Mouse (Mus musculus): ENCODE measurements around the gene Gm20708. TPM values are rescaled to one million over a fixed set of nuclear protein-coding genes. Genes with fewer than 3 reads are reported as not detected.
A peak's percentile ranks its signal among the peaks of the same experiment; 100 is the strongest.

Gene Gm20708
- polyA plus RNA-seq, 1 experiment from 2014 or later = 0.26 TPM

GRCm38 (mm10) chr11:117845651-117846050, 36.2 kb downstream of the Gm20708 start:
- H3K9ac ChIP-seq = no peak overlapping the region
- H3K4me3 ChIP-seq (replicated peaks) = no peak overlapping the region
- no peaks in the 10 kb centered on the region for H3K27me3 ChIP-seq (replicated peaks)
- H3K36me3 ChIP-seq = no peaks in the 10 kb centered on the region
- no peaks in the 10 kb centered on the region for H3K9me3 ChIP-seq
- H3K4me1 ChIP-seq (replicated peaks) = peaks cover 23% of the 10 kb centered on the region
- no peak overlapping the region for H3K27ac ChIP-seq
- 80% methylated on average over 2 of the region's 2 CpGs for WGBS
- H3K4me2 ChIP-seq (replicated peaks) = no peak overlapping the region
- no peak for ATAC-seq

- 45% methylated on average over 5 of the region's 5 CpGs for WGBS
- H3K36me3 ChIP-seq = peaks cover 1% of the 10 kb centered on the region; the same call in 1 of the 2 replicates
- H3K4me2 ChIP-seq (replicated peaks) = no peak overlapping the region
- no peak overlapping the region for H3K9ac ChIP-seq
- no peaks in the 10 kb centered on the region for H3K27me3 ChIP-seq (replicated peaks)
- peaks cover 23% of the 10 kb centered on the region for H3K4me1 ChIP-seq (replicated peaks)
- H3K4me3 ChIP-seq (replicated peaks) = no peak overlapping the region
- H3K9me3 ChIP-seq = no peaks in the 10 kb centered on the region
- ATAC-seq = peak; percentile 70
- H3K27ac ChIP-seq = no peak overlapping the region; the same call in 1 of the 2 replicates
Measured at GRCm38 (mm10) chr11:117846640-117847039, 37.2 kb downstream of the Gm20708 start.

- H3K4me3 ChIP-seq (replicated peaks) = peak overlapping the region; percentile 69
- H3K4me1 ChIP-seq (replicated peaks) = peaks cover 23% of the 10 kb centered on the region
- H3K4me2 ChIP-seq (replicated peaks) = peak overlapping the region; percentile 85
- ATAC-seq = no peak
- H3K27me3 ChIP-seq (replicated peaks) = no peaks in the 10 kb centered on the region
- H3K9ac ChIP-seq = peak overlapping the region; percentile 81
- peak overlapping the region; percentile 99 for H3K27ac ChIP-seq
- peaks cover 5% of the 10 kb centered on the region for H3K36me3 ChIP-seq
- no peaks in the 10 kb centered on the region for H3K9me3 ChIP-seq
- 69% methylated on average over 7 of the region's 7 CpGs for WGBS
Measured at GRCm38 (mm10) chr11:117847593-117848215, 38.2 kb downstream of the Gm20708 start.

DNA sequence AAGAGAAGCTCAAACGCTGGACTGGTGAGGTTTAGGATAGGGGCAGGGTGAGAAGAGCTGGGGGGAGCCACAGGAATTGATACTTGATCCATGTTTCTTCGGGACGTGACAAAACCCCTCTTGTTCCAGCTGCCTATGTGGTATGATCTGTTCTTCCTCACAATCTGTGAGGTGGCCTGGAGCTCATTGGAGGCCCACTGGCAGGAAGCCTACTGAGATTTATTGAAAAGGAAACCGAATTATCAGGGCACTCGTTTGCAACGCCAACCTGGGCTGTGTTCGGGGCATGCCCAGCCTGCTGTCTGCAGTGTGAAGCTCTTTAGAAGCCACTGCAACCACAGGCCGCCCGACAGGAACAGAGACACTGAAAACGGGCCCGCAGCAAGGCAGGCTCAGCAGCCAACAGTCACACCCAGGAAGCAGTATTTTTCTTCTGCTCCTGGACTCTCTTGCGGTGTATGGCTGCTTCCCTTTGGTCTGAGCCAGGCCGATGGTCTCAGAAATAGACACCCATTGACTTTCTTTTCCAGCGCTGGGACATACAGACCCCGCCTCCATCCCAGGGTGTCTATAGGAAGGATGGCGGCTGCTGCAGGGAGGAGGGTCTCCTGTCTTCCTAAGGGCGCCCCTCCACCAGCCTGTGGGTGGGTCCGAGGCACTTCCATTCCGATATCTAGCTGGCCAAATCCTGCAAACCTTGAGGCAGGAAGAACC, 39.0 kb downstream of the Gm20708 start:
- Histone ChIP-seq H3K27ac (peak overlapping the region; percentile 99), H3K4me1 (replicated peaks) (peaks cover 23% of the 10 kb centered on the region), H3K9ac (peak overlapping the region; percentile 81), H3K4me3 (replicated peaks) (peak overlapping the region; percentile 69), H3K4me2 (replicated peaks) (peak overlapping the region; percentile 85), H3K27me3 (replicated peaks) (no peaks in the 10 kb centered on the region), H3K9me3 (no peaks in the 10 kb centered on the region), H3K36me3 (peaks cover 12% of the 10 kb centered on the region)
- peak; percentile 70 for ATAC-seq
- 4% methylated on average over 19 of the region's 19 CpGs for WGBS

GRCm38 (mm10) chr11:117848985-117849671, 39.7 kb downstream of the Gm20708 start, which contains the start of gene Birc5:
Gene Birc5 (plus strand): TSS chr11:117849251.
- peak; percentile 94 for ATAC-seq
- Histone ChIP-seq H3K4me3 (replicated peaks) (peak within 1 kb of the TSS; percentile 69), H3K36me3 (peaks cover 17% of the 10 kb centered on the region), H3K27ac (peak within 1 kb of the TSS; percentile 99), H3K4me2 (replicated peaks) (peak within 1 kb of the TSS; percentile 85), H3K4me1 (replicated peaks) (peaks cover 23% of the 10 kb centered on the region), H3K9ac (peak within 1 kb of the TSS; percentile 81), H3K9me3 (no peaks in the 10 kb centered on the region), H3K27me3 (replicated peaks) (no peaks in the 10 kb centered on the region)
- under 1% methylated on average over 51 of the region's 51 CpGs for WGBS

DNA sequence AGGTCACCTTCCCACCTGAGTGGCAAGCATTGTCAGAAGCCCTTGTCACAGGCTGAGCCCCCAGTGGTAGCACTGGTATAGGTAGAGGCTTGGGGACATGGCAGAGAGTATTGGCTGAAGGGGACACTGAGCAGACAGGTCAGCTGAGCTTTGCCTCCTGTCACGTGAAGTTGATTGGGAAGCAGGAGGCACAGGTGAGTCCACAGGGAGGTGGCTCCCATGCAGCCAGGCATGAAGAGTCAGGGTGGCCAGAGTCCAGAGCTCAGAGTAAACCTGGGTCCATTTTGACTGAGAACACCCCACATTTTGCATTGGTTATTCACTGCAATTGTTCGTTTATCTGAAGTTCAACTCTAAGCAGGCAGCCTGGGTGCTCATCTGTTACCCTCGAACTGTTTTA, 43.4 kb downstream of the Gm20708 start:
- Histone ChIP-seq H3K27me3 (replicated peaks) (no peaks in the 10 kb centered on the region), H3K36me3 (peaks cover 40% of the 10 kb centered on the region), H3K9me3 (no peaks in the 10 kb centered on the region), H3K4me3 (replicated peaks) (no peak overlapping the region), H3K9ac (no peak overlapping the region), H3K4me2 (replicated peaks) (no peak overlapping the region), H3K4me1 (replicated peaks) (peaks cover 13% of the 10 kb centered on the region), H3K27ac (no peak overlapping the region)
- 67% methylated on average over 3 of the region's 3 CpGs for WGBS
- no peak for ATAC-seq

DNA sequence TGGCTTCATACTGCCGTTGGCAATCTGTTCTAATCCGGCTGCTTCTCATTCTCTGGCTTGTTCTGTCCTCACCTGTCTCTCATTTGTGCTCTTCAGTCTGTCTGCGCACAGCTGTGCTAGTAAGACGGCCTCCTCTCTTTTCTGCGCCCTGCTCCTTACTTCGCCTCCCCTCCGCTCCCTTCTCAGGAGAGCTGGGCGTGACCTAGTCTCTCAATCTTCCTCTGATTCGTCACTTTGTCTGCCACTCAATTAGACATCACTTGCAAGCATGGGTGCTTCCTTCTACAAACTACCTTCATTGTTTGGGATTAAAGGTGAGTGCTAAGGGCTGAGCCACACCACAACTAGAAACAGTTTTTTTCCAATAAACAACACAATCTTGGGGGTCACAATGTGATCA, 44.8 kb downstream of the Gm20708 start:
- H3K9me3 ChIP-seq = no peaks in the 10 kb centered on the region
- H3K9ac ChIP-seq = no peak overlapping the region
- no peak overlapping the region for H3K4me3 ChIP-seq (replicated peaks)
- ATAC-seq = no peak
- WGBS = 89% methylated on average over 9 of the region's 9 CpGs
- H3K27me3 ChIP-seq (replicated peaks) = no peaks in the 10 kb centered on the region
- peaks cover 40% of the 10 kb centered on the region for H3K36me3 ChIP-seq
- peaks cover 8% of the 10 kb centered on the region for H3K4me1 ChIP-seq (replicated peaks)
- H3K27ac ChIP-seq = no peak overlapping the region
- no peak overlapping the region for H3K4me2 ChIP-seq (replicated peaks)

- WGBS = 93% methylated on average over 5 of the region's 5 CpGs
- Histone ChIP-seq H3K36me3 (peaks cover 40% of the 10 kb centered on the region), H3K4me3 (replicated peaks) (no peak overlapping the region)
Measured at GRCm38 (mm10) chr11:117855360-117855759, 45.9 kb downstream of the Gm20708 start.

GRCm38 (mm10) chr11:117855975-117856374, 46.5 kb downstream of the Gm20708 start:
- WGBS = 80% methylated on average over 1 of the region's 1 CpGs
- H3K4me3 ChIP-seq (replicated peaks) = no peak overlapping the region
- no peak overlapping the region for H3K4me2 ChIP-seq (replicated peaks)
- ATAC-seq = no peak
- H3K27me3 ChIP-seq (replicated peaks) = peaks cover 13% of the 10 kb centered on the region
- H3K27ac ChIP-seq = no peak overlapping the region
- H3K36me3 ChIP-seq = peaks cover 40% of the 10 kb centered on the region
- no peaks in the 10 kb centered on the region for H3K9me3 ChIP-seq
- H3K4me1 ChIP-seq (replicated peaks) = 0 out of 2 replicates have a peak, but pooled peaks cover 9% of the 10 kb centered on the region
- H3K9ac ChIP-seq = no peak overlapping the region

More at GRCm38 (mm10) chr11:117855360-117855759, 45.9 kb downstream of the Gm20708 start:
- Histone ChIP-seq H3K4me1 (replicated peaks) (peaks cover 7% of the 10 kb centered on the region), H3K27me3 (replicated peaks) (peaks cover 6% of the 10 kb centered on the region), H3K27ac (no peak overlapping the region), H3K9ac (no peak overlapping the region), H3K4me2 (replicated peaks) (no peak overlapping the region), H3K9me3 (no peaks in the 10 kb centered on the region)
- no peak for ATAC-seq

- H3K27me3 ChIP-seq (replicated peaks) = peaks cover 17% of the 10 kb centered on the region
- peaks cover 37% of the 10 kb centered on the region for H3K36me3 ChIP-seq
- 92% methylated on average over 10 of the region's 10 CpGs for WGBS
- H3K4me1 ChIP-seq (replicated peaks) = peaks cover 9% of the 10 kb centered on the region; the same call in 1 of the 2 replicates
- H3K9ac ChIP-seq = no peak overlapping the region
- H3K9me3 ChIP-seq = no peaks in the 10 kb centered on the region
- H3K27ac ChIP-seq = no peak overlapping the region
- no peak overlapping the region for H3K4me3 ChIP-seq (replicated peaks)
- no peak overlapping the region for H3K4me2 ChIP-seq (replicated peaks)
- ATAC-seq = no peak
Measured at GRCm38 (mm10) chr11:117857462-117857861, 48.0 kb downstream of the Gm20708 start.

DNA sequence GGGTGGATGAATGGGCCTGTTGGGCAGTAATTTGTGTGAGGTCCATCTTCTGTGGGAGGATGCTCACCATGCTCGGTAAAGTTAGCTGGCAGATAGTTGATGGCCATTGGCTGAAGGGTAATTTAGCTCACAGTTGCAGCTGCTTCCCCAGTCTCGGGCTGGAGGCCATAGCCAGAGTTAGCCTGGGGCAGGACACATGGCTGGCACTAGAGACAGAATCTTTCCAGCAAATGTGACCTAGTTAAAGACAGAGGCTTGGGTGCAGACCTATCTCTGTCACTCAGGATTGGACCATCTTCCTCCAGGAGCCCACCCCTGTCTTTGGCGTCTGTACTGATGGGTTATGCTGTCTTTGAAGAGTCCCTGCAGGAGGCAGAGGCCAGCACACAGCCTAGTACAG, 48.9 kb downstream of the Gm20708 start:
- Histone ChIP-seq H3K27me3 (replicated peaks) (peaks cover 17% of the 10 kb centered on the region), H3K9me3 (no peaks in the 10 kb centered on the region), H3K27ac (no peak overlapping the region), H3K4me1 (replicated peaks) (peaks cover 9% of the 10 kb centered on the region; the same call in 1 of the 2 replicates), H3K9ac (no peak overlapping the region), H3K4me2 (replicated peaks) (no peak overlapping the region), H3K36me3 (peaks cover 28% of the 10 kb centered on the region), H3K4me3 (replicated peaks) (no peak overlapping the region)
- WGBS = 43% methylated on average over 3 of the region's 3 CpGs
- ATAC-seq = no peak

- Histone ChIP-seq H3K27ac (no peak within 1 kb of the TSS), H3K9ac (no peak within 1 kb of the TSS), H3K27me3 (replicated peaks) (peaks cover 17% of the 10 kb centered on the region), H3K9me3 (no peaks in the 10 kb centered on the region), H3K4me3 (replicated peaks) (no peak within 1 kb of the TSS), H3K36me3 (peaks cover 18% of the 10 kb centered on the region), H3K4me1 (replicated peaks) (peaks cover 19% of the 10 kb centered on the region), H3K4me2 (replicated peaks) (peak within 1 kb of the TSS; percentile 22; the same call in 1 of the 2 replicates)
- no peak for ATAC-seq
- WGBS = 8% methylated on average over 23 of the region's 23 CpGs
Measured at GRCm38 (mm10) chr11:117860601-117861000, 51.1 kb downstream of the Gm20708 start, which contains the start of gene Tmem235. Gene Tmem235 (plus strand): TSS chr11:117860752.

Data from intestine, embryonic 15.5 days (tissue).